Mouse (Mus musculus) heart, postnatal 0 days (tissue): ENCODE results near the gene Fgfr2. TPM values are rescaled to one million over a fixed set of nuclear protein-coding genes. Genes with fewer than 3 reads are reported as not detected.

Experiments used
- ATAC-seq: fragments of 200-750 bp; cut with Nextera tagmentation; 2 replicates; pipeline ENCODE4 v1.8.0; 2017; ENCODE audit warnings: low read depth, moderate number of reproducible peaks, moderate library complexity; ENCODE audit not compliant: insufficient read depth
- DNase-seq: peaks from one replicate; pipeline ENCODE4 v3.0.0-alpha.2; 2016; ENCODE audit warnings: low spot score
- H3K27ac ChIP-seq: fragments of 300-500 bp; sonication (generic); 2 replicates; pipeline ENCODE4 v1.5.1; 2014; ENCODE audit warnings: low read depth, mild to moderate bottlenecking
- H3K27me3 ChIP-seq: fragments of 300-500 bp; sonication (generic); 2 replicates; pipeline ENCODE4 v1.6.1; 2014; ENCODE audit warnings: low read length, mixed read lengths; ENCODE audit not compliant: control insufficient read depth, insufficient read depth
- H3K36me3 ChIP-seq: fragments of 300-500 bp; sonication (generic); replicated peaks from 2 replicates; pipeline ENCODE4 v1.6.1; 2014; ENCODE audit warnings: low read length, mixed read lengths; ENCODE audit not compliant: control insufficient read depth, insufficient read depth
- H3K4me1 ChIP-seq: fragments of 300-500 bp; sonication (generic); 2 replicates; pipeline ENCODE4 v1.6.1; 2014; ENCODE audit warnings: antibody characterized with exemption; ENCODE audit not compliant: control insufficient read depth, insufficient read depth
- H3K4me2 ChIP-seq: fragments of 300-500 bp; sonication (generic); 2 replicates; pipeline ENCODE4 v1.6.1; 2014; ENCODE audit warnings: low read depth, mild to moderate bottlenecking, low read length, moderate library complexity
- H3K4me3 ChIP-seq: fragments of 300-500 bp; sonication (generic); 2 replicates; pipeline ENCODE4 v1.5.1; 2014; ENCODE audit warnings: low read depth, low read length
- H3K9ac ChIP-seq: fragments of 300-500 bp; sonication (generic); replicated peaks from 2 replicates; pipeline ENCODE4 v1.6.1; 2014; ENCODE audit warnings: low read depth, low read length, mixed read lengths
- H3K9me3 ChIP-seq: fragments of 300-500 bp; sonication (generic); replicated peaks from 2 replicates; pipeline ENCODE4 v1.6.1; 2016; ENCODE audit warnings: low read length; ENCODE audit not compliant: control insufficient read depth
- CTCF ChIP-seq: IDR thresholded peaks from 2 replicates; pipeline ENCODE4 v1.5.1; 2016; ENCODE audit warnings: antibody characterized with exemption, control low read depth, low read depth
- EP300 ChIP-seq: IDR thresholded peaks from 2 replicates; pipeline ENCODE4 v1.6.1; 2016; ENCODE audit warnings: antibody characterized with exemption, low read depth
- WGBS: fragments of 180-500 bp; shearing (Covaris S2); extraction: QIAGEN DNeasy Blood & Tissue Kit; methylation state at CpG from one replicate; pipeline ENCODE4 v1.1.7; 2014; 5-methylcytosine and 5-hydroxymethylcytosine counted together
- polyA plus RNA-seq: library from polyadenylated mRNA; unstranded; fragments of >200 nt; fragmentation: Nextera tagmentation; extraction: Ambion mirVana; gene quantifications from 2 replicates; pipeline ENCODE4 v1.2.1, GENCODE M21; 2015
- total RNA-seq: library from RNA; depleted of rRNA; stranded (reverse); fragments of >200 nt; gene quantifications from 2 replicates; pipeline ENCODE4 v1.2.3, GENCODE M21; 2014; ENCODE audit warnings: low replicate concordance; rRNA removed

Gene Fgfr2
- 10.0 and 11.5 TPM in 2 replicates for total RNA-seq
- 3.8 TPM in 2 replicates for polyA plus RNA-seq

DNA sequence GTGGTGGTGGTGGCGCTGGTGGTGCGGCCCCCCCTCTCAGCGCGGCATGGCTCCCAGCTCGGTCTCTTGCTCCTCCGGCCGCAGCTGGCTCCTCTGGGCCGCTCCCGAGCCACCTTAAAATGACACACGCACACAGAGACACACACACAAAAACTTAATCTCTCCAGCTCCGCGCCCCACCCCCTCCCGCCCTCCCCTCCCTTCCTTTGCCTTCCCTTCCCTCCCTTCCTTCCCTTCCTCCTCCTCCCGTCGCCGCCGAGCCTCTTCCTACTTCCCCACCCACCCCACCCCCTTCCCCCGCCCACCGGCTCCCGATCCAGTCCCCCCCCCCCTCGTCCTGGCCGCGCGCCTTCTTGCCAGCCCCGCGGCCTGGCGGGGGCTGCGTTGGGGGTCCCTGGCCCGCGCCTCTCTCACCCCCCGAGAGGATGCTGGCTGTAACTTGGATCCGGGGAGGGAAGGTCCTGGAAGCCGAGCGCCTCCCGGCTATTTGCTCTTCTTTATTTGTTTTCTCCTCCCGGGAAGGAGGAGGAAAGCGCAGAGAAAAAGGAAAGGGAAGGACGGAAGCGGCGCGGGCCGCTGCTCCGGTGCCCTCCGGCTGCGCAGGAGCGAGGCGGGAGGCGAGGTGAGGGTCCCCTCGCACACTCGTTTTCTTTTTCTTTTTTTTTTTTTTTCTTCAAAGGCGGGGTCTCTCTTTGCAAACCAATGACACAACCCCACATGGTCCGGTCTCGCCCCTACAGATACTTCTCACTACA, at the start of gene Fgfr2:
Fgfr2 (minus strand) TSS at position 107 of the 755 bp plus-strand sequence.
- H3K27me3 ChIP-seq: no peaks in the 10 kb centered on the region
- peak within 1 kb of the TSS; percentile 68 for H3K4me2 ChIP-seq
- peak within 1 kb of the TSS; percentile 97 for H3K27ac ChIP-seq
- no peaks in the 10 kb centered on the region for H3K36me3 ChIP-seq
- H3K4me3 ChIP-seq: peak within 1 kb of the TSS; percentile 93
- no peaks in the 10 kb centered on the region for H3K9me3 ChIP-seq
- DNase-seq (peak; percentile 87), ATAC-seq (peak; percentile 59)
- H3K4me1 ChIP-seq: peaks cover 23% of the 10 kb centered on the region; the same call in 1 of the 2 replicates
- TF ChIP-seq EP300 (no peak; the same call in 1 of the 2 replicates), CTCF (no peak)
- 3% methylated on average over 30 of the region's 53 CpGs for WGBS
- H3K9ac ChIP-seq: peak within 1 kb of the TSS; percentile 97

DNA sequence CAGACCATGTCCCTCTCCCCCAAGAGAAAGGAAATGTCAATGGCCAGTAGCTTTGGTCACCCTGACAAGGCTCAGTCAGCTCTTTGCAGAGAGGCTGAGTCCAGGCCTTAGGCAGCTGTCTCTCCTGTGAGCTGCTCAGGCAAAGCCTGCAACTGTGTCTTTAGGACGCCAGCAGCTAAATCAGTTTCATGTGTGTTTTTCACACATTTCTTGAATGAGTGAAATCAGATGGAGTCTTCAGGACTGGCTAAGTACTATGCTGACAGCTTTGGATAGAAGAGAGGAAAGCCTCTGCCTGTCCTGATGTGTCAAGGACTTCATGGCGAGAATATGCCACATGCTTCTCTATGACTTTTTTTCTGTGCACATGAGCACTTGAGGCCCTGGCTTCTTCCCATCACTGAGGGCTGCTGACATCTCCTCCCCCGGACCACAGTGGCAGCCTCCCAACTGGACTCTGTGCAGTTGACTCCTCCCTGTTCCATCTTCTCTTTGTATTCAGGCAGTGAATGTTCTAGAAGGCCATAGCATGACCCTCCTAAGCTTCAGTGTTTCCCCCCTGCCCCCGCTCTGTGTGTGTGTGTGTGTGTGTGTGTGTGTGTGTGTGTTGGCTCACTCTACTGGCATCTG, 48.4 kb upstream of the Fgfr2 start:
- H3K36me3 ChIP-seq: no peaks in the 10 kb centered on the region
- no peaks in the 10 kb centered on the region for H3K27me3 ChIP-seq
- no peak overlapping the region for H3K9ac ChIP-seq
- ATAC-seq (peak; percentile 64), DNase-seq (peak; percentile 39)
- H3K4me1 ChIP-seq: peaks cover 4% of the 10 kb centered on the region
- H3K27ac ChIP-seq: no peak overlapping the region
- no peaks in the 10 kb centered on the region for H3K9me3 ChIP-seq
- no peak overlapping the region for H3K4me2 ChIP-seq
- 50% methylated on average over 4 of the region's 4 CpGs for WGBS
- no peak for TF ChIP-seq EP300
- no peak for TF ChIP-seq CTCF
- no peak overlapping the region for H3K4me3 ChIP-seq

DNA sequence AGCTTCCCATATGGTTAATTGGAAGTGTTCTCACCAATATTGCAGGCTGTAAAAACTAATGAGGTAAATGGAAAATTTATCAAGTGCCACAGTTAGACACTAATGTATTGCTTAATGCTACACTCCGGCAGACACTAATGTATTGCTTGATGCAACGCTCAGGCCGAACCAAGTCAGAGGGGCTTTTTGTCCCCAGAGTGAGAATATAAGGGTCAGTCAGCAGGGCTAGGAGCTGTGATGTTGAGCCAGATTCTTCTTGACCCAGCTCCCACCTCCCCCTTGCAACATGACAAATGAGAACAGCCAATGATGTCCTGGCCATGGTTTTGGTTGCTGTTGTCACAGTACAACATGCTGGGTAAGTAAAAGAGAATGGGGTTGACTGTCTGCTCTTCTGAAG, 45.8 kb upstream of the Fgfr2 start:
- H3K27me3 ChIP-seq: no peaks in the 10 kb centered on the region
- H3K4me2 ChIP-seq: no peak overlapping the region
- H3K4me1 ChIP-seq: 0 out of 2 replicates have a peak, but pooled peaks cover 3% of the 10 kb centered on the region
- no peaks in the 10 kb centered on the region for H3K9me3 ChIP-seq
- no peak overlapping the region for H3K9ac ChIP-seq
- no peak for TF ChIP-seq EP300
- no peak for TF ChIP-seq CTCF
- H3K4me3 ChIP-seq: no peak overlapping the region
- H3K36me3 ChIP-seq: no peaks in the 10 kb centered on the region
- WGBS: 91% methylated on average over 3 of the region's 3 CpGs
- no peak overlapping the region for H3K27ac ChIP-seq
- no peak for DNase-seq
- no peak for ATAC-seq

DNA sequence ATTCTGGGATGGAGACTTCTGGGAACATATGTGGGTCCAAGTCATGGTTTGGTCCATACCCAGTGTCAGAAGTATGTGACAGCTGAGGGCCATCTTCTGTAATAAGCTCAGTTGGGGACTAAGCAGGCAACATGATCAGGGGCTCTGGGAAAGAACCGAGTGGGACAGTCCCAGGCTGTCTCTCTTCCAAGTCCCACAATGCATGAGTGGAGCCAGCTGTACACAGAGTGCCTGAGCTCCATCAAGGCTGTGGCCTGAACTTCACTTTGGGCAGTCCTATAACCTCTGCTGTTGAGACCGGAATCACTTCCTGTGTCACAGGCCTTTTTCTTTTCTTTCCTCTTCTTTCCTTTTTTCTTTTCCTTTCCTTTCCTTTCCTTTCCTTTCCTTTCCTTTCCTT, 44.8 kb upstream of the Fgfr2 start:
- no peaks in the 10 kb centered on the region for H3K36me3 ChIP-seq
- H3K27ac ChIP-seq: no peak overlapping the region
- no peak overlapping the region for H3K4me2 ChIP-seq
- H3K9ac ChIP-seq: no peak overlapping the region
- ATAC-seq (no peak), DNase-seq (no peak)
- H3K4me3 ChIP-seq: no peak overlapping the region
- H3K4me1 ChIP-seq: 0 out of 2 replicates have a peak, but pooled peaks cover 3% of the 10 kb centered on the region
- no peak for TF ChIP-seq EP300
- no peak for TF ChIP-seq CTCF
- no peaks in the 10 kb centered on the region for H3K27me3 ChIP-seq
- H3K9me3 ChIP-seq: no peaks in the 10 kb centered on the region
- 57% methylated on average over 2 of the region's 2 CpGs for whole genome bisulfite sequencing

DNA sequence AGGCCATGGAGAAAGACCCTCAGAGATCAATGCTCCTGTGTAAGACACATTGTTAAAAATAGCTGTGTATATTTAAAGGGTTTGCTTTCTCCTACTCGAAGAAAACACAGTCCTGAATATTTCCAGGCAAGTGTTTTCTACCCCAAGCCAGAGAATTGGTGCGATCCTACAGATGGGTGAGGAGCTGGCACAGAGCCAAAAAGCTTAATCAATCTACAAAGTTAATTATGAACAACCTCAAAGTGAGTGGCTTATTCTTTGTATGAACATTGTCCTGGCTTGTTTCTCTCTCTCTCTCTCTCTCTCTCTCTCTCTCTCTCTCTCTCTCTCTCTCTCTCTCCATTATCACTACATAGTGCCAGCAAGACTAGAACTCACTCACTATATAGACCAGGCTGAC, 41.6 kb upstream of the Fgfr2 start:
- TF ChIP-seq EP300 (no peak), CTCF (no peak)
- Histone ChIP-seq H3K27ac (no peak overlapping the region), H3K36me3 (no peaks in the 10 kb centered on the region), H3K9ac (no peak overlapping the region), H3K4me3 (no peak overlapping the region), H3K27me3 (no peaks in the 10 kb centered on the region), H3K4me2 (no peak overlapping the region), H3K9me3 (no peaks in the 10 kb centered on the region), H3K4me1 (0 out of 2 replicates have a peak, but pooled peaks cover 3% of the 10 kb centered on the region)
- ATAC-seq (no peak), DNase-seq (no peak)
- WGBS: 40% methylated on average over 2 of the region's 2 CpGs
